Mouse (Mus musculus): ENCODE measurements around the gene Klhl24. TPM values are rescaled to one million over a fixed set of nuclear protein-coding genes. Genes with fewer than 3 reads are reported as not detected.

Klhl24 gene
- polyA plus RNA-seq (2016; fragmentation: Nextera tagmentation; extraction: Ambion mirVana): 24.2 and 31.4 TPM in 2 replicates

- Histone ChIP-seq H3K27ac (peak within 1 kb of the TSS; percentile 98), H3K4me3 (peak within 1 kb of the TSS; percentile 87), H3K36me3 (peaks cover 10% of the 10 kb centered on the region; the same call in 1 of the 2 replicates), H3K27me3 (ENCODE audit: insufficient read depth, poor library complexity, severe bottlenecking) (no peaks in the 10 kb centered on the region), H3K4me1 (replicated peaks) (peaks cover 6% of the 10 kb centered on the region; the same call in 1 of the 2 replicates), H3K9me3 (no peaks in the 10 kb centered on the region)
- WGBS: 2% methylated on average over 29 of the region's 29 CpGs
- DNase-seq (ENCODE audit: low spot score): peak; percentile 92
Measured at GRCm38 (mm10) chr16:20097069-20097710, at the start of gene Klhl24. Gene Klhl24 (plus strand): TSS chr16:20097542.

DNA sequence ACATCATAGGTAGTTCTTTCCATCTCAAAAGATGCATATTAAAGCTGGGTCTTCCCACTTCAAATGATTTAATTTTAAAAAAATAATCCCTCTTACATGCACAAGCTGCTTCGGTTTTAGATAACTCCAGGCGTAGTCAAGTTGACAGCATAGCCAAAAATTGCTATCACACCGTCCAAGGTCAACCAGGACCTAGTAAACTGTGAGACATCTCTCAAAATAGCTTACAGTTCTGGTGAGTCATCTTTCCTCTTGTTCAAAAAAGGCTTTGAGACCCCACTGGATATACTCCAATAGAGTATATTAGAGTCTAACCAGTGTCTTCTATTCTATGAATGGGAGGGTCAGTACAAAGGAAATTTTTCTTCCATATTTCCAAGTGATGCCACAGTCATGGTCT, 44.7 kb upstream of the Klhl24 start:
- no peak for DNase-seq (ENCODE audit: low spot score)
- no peaks in the 10 kb centered on the region for H3K4me1 ChIP-seq (replicated peaks)
- no peak overlapping the region for H3K27ac ChIP-seq
- no peaks in the 10 kb centered on the region for H3K27me3 ChIP-seq (ENCODE audit: insufficient read depth, poor library complexity, severe bottlenecking)
- WGBS: 88% methylated on average over 3 of the region's 3 CpGs
- no peaks in the 10 kb centered on the region for H3K36me3 ChIP-seq
- H3K4me3 ChIP-seq: no peak overlapping the region
- no peaks in the 10 kb centered on the region for H3K9me3 ChIP-seq

GRCm38 (mm10) chr16:20072770-20073169, 24.6 kb upstream of the Klhl24 start:
- DNase-seq (ENCODE audit: low spot score): no peak
- 64% methylated on average over 1 of the region's 1 CpGs for WGBS
- no peaks in the 10 kb centered on the region for H3K4me1 ChIP-seq (replicated peaks)
- no peaks in the 10 kb centered on the region for H3K9me3 ChIP-seq
- no peak overlapping the region for H3K4me3 ChIP-seq
- no peaks in the 10 kb centered on the region for H3K27me3 ChIP-seq (ENCODE audit: insufficient read depth, poor library complexity, severe bottlenecking)
- no peaks in the 10 kb centered on the region for H3K36me3 ChIP-seq
- no peak overlapping the region for H3K27ac ChIP-seq

DNA sequence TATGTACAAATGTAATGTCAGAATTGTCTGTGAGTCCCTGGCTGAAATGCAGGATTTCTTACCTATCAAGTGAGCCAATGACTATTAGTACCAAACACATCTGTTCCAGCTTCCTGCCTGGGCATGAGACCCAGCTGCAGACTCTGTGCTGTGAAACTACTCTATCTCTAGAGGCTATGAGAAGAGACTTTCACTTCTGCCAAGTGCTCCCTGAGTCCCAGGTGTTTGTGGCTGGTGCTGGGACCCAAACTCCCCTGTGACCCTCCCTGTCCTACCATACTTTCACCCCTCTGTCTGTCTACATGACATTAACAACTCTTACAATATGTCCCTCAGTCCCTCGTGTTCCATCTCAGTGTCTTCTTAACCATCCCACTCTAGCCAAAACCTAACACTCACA, 20.7 kb upstream of the Klhl24 start:
- Histone ChIP-seq H3K4me3 (no peak overlapping the region), H3K27ac (no peak overlapping the region), H3K4me1 (replicated peaks) (no peaks in the 10 kb centered on the region), H3K27me3 (ENCODE audit: insufficient read depth, poor library complexity, severe bottlenecking) (no peaks in the 10 kb centered on the region), H3K36me3 (no peaks in the 10 kb centered on the region), H3K9me3 (no peaks in the 10 kb centered on the region)
- no peak for DNase-seq (ENCODE audit: low spot score)
- WGBS: 71% methylated on average over 1 of the region's 1 CpGs

DNA sequence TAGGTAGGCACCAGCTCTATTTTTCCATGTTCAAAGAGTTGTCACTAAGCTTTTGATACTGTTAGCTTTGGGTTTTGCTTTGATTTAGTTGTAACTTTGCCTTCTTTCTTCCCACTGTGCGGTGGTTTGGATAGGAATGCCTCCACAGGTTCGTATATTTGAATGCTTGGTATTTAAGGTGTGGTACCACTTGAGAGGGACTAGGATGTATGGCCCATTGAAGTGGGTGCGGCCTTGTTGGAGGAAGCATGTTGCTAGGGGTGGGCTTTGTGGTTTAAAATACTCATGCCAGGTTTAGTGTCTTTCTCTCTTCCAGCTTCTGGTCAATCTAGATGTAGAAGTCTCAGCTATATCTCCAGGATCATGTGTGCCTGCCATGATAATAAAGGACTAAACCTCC, 17.1 kb upstream of the Klhl24 start:
- no peaks in the 10 kb centered on the region for H3K4me1 ChIP-seq (replicated peaks)
- WGBS: 90% methylated on average over 3 of the region's 3 CpGs
- H3K27ac ChIP-seq: no peak overlapping the region

DNA sequence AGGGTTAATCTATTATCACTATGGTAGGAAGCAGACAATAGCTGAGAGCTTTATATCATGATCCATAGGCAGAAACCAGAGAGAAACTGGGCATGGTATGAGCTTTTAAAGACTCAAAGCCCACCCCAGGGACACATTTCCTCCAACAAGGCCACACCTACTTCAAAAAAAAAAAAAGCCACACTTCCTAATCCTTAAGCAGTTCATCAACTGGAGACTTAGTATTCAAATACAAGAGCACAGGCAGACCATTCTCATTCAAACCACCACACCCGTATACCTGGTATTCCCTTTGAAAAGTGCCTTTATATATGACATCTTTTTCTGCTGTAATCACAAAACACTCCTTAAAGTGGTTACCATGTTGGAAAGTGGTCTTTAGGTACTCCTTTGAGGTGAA, 12.7 kb upstream of the Klhl24 start:
- H3K9me3 ChIP-seq: no peaks in the 10 kb centered on the region
- H3K27me3 ChIP-seq (ENCODE audit: insufficient read depth, poor library complexity, severe bottlenecking): no peaks in the 10 kb centered on the region
- no peaks in the 10 kb centered on the region for H3K36me3 ChIP-seq
- peaks cover 14% of the 10 kb centered on the region for H3K4me1 ChIP-seq (replicated peaks)
- DNase-seq (ENCODE audit: low spot score): no peak
- no peak overlapping the region for H3K27ac ChIP-seq
- H3K4me3 ChIP-seq: no peak overlapping the region
- WGBS: 82% methylated on average over 1 of the region's 1 CpGs

More for the DNA sequence above, 17.1 kb upstream of the Klhl24 start:
- no peak for DNase-seq (ENCODE audit: low spot score)
- H3K4me3 ChIP-seq: no peak overlapping the region
- H3K9me3 ChIP-seq: no peaks in the 10 kb centered on the region
- H3K36me3 ChIP-seq: no peaks in the 10 kb centered on the region
- no peaks in the 10 kb centered on the region for H3K27me3 ChIP-seq (ENCODE audit: insufficient read depth, poor library complexity, severe bottlenecking)

DNA sequence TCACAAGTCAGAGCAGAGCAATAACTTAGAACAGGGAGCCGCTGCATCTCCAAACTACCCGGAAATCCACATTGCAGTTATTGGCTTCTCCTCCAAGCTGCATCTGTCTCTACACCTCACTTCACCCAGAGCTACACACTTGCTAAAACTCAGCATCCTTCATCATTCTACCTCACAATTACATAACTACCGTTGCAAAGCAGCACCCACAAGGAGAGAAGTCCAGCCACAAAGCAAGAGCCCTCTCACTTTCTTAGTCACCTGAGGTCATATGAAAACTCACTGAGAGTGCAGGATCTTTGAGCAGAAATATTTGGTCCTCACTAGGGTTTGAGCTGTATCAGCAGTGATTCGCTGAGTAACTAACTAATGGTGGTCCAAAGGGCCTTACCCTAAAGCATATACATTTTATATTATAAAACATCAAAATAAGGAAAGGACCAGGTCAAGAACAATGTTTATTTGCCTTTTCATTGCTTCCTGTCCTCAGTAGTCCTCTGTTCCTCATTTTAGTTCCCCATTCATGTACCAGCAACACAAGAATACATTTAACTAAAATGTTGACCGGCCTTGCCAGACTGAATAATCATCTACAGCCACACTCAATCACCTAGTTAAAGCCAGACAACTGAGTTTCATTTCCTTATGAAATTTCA, 12.0 kb upstream of the Klhl24 start:
- Histone ChIP-seq H3K9me3 (no peaks in the 10 kb centered on the region), H3K27me3 (ENCODE audit: insufficient read depth, poor library complexity, severe bottlenecking) (no peaks in the 10 kb centered on the region), H3K36me3 (no peaks in the 10 kb centered on the region), H3K4me1 (replicated peaks) (peaks cover 14% of the 10 kb centered on the region), H3K4me3 (no peak overlapping the region), H3K27ac (no peak overlapping the region)
- DNase-seq (ENCODE audit: low spot score): no peak
- 89% methylated on average over 5 of the region's 5 CpGs for WGBS

- Histone ChIP-seq H3K36me3 (no peaks in the 10 kb centered on the region), H3K9me3 (no peaks in the 10 kb centered on the region), H3K27ac (no peak overlapping the region), H3K4me1 (replicated peaks) (peaks cover 14% of the 10 kb centered on the region), H3K27me3 (ENCODE audit: insufficient read depth, poor library complexity, severe bottlenecking) (no peaks in the 10 kb centered on the region), H3K4me3 (no peak overlapping the region)
- no peak for DNase-seq (ENCODE audit: low spot score)
- 80% methylated on average over 5 of the region's 5 CpGs for WGBS
Measured at GRCm38 (mm10) chr16:20086976-20087375, 10.4 kb upstream of the Klhl24 start.

- Histone ChIP-seq H3K9me3 (no peaks in the 10 kb centered on the region), H3K27me3 (ENCODE audit: insufficient read depth, poor library complexity, severe bottlenecking) (no peaks in the 10 kb centered on the region), H3K27ac (no peak overlapping the region), H3K4me1 (replicated peaks) (peaks cover 14% of the 10 kb centered on the region), H3K4me3 (no peak overlapping the region), H3K36me3 (no peaks in the 10 kb centered on the region)
- DNase-seq (ENCODE audit: low spot score): no peak
- WGBS: 89% methylated on average over 3 of the region's 3 CpGs
Measured at GRCm38 (mm10) chr16:20089636-20090035, 7.7 kb upstream of the Klhl24 start.

GRCm38 (mm10) chr16:20090921-20091575, 6.3 kb upstream of the Klhl24 start:
- Histone ChIP-seq H3K27me3 (ENCODE audit: insufficient read depth, poor library complexity, severe bottlenecking) (no peaks in the 10 kb centered on the region), H3K27ac (no peak overlapping the region), H3K9me3 (no peaks in the 10 kb centered on the region), H3K4me1 (replicated peaks) (peaks cover 14% of the 10 kb centered on the region), H3K4me3 (no peak overlapping the region), H3K36me3 (no peaks in the 10 kb centered on the region)
- WGBS: 54% methylated on average over 5 of the region's 5 CpGs
- DNase-seq (ENCODE audit: low spot score): no peak

GRCm38 (mm10) chr16:20095966-20096365, 1.4 kb upstream of the Klhl24 start:
- WGBS: 82% methylated on average over 2 of the region's 2 CpGs
- no peak overlapping the region for H3K4me3 ChIP-seq
- no peak overlapping the region for H3K27ac ChIP-seq
- H3K4me1 ChIP-seq (replicated peaks): peaks cover 6% of the 10 kb centered on the region; the same call in 1 of the 2 replicates
- no peaks in the 10 kb centered on the region for H3K27me3 ChIP-seq (ENCODE audit: insufficient read depth, poor library complexity, severe bottlenecking)
- H3K9me3 ChIP-seq: no peaks in the 10 kb centered on the region
- H3K36me3 ChIP-seq: peaks cover 5% of the 10 kb centered on the region; the same call in 1 of the 2 replicates
- no peak for DNase-seq (ENCODE audit: low spot score)

- H3K36me3 ChIP-seq: peaks cover 16% of the 10 kb centered on the region
- H3K4me1 ChIP-seq (replicated peaks): peaks cover 6% of the 10 kb centered on the region; the same call in 1 of the 2 replicates
- peak overlapping the region; percentile 87 for H3K4me3 ChIP-seq
- H3K27me3 ChIP-seq (ENCODE audit: insufficient read depth, poor library complexity, severe bottlenecking): no peaks in the 10 kb centered on the region
- under 1% methylated on average over 61 of the region's 61 CpGs for WGBS
- H3K9me3 ChIP-seq: 0 out of 2 replicates have a peak, but pooled peaks cover 5% of the 10 kb centered on the region
- peak overlapping the region; percentile 98 for H3K27ac ChIP-seq
- DNase-seq (ENCODE audit: low spot score): peak; percentile 93
Measured at GRCm38 (mm10) chr16:20097711-20098374, 501 bp downstream of the Klhl24 start.

Data from hindbrain, embryonic 10.5 days (tissue).